Mouse (Mus musculus) sigmoid colon, adult 10 weeks (tissue): Measurements from ENCODE around the gene Ccnb2. TPM values are rescaled to one million over a fixed set of nuclear protein-coding genes. Genes with fewer than 3 reads are reported as not detected.

Experiments
- polyA plus RNA-seq: library from polyadenylated mRNA; stranded (reverse); fragments of 350-450 nt; fragmentation: Illumina TruSeq; extraction: RNeasy Lipid Tissue Mini Kit (QIAGEN cat#74804); gene quantifications from one replicate; pipeline ENCODE4 v1.2.3, GENCODE M21; 2014; ENCODE audit warnings: low read depth, low replicate concordance

The Ccnb2 gene
- polyA plus RNA-seq: 10.5 TPM

DNA sequence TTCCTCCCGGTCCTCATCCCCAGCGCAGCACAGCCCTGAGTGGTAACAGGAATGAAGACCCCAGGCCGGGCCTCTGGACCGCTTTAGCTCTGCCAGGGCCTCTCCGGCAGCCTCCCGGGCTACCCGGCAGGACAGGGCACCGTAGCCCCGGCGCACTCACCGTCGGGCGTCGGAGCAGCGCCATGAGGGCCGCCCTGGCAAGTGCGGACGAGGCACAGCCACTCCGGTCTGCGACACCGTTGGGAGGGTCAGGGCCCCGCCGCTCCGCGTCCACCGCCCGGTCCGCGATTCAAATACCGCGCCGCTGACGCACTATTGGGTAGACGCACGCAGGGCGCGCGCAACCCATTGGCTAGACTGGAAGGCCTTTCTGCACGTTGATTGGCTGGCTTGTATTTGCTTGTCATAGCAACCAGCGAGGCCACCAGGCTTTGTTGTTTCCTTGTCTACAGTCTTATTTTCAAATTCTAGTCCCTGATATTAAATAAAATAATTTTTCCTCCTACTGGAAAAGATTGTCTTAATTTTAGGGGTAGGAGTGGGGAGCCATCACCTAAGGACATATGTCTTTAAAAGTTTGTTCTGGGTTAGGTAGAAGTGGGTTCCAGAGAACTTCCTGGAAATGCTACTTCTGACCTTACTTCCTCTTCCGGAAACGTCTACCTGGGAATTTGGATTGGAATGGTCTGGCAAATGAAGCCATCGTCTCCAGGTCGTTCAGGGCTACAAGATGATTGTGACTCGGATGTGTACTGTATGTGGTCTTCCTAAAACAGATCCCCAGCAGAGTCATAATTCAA, at the start of gene Ccnb2:
Ccnb2 (minus strand) TSS at position 291 of the 800 bp plus-strand sequence.

Other genes with a start within 250 kb of the Ccnb2 start
- gene Myo1e, start 214.2 kb downstream of the Ccnb2 start, polyA plus RNA-seq: 44.2 TPM
- 80.9 TPM for gene Rnf111, start 82.2 kb upstream of the Ccnb2 start, polyA plus RNA-seq
- 105 TPM for gene Sltm, start 121.2 kb upstream of the Ccnb2 start, polyA plus RNA-seq
- gene Gm10642, start 234.7 kb upstream of the Ccnb2 start, polyA plus RNA-seq: not detected
- gene Mindy2, start 235.6 kb upstream of the Ccnb2 start, polyA plus RNA-seq: 46.2 TPM